Mouse (Mus musculus) c-Kit-positive CD71-negative TER-119-negative erythroid progenitor cells, embryonic 14.5 days (primary cell): Measurements from ENCODE around the gene Tmem150a.
A peak's percentile ranks its signal among the peaks of the same experiment; 100 is the strongest.

Experiments used
- DNase-seq: peaks from one replicate; pipeline ENCODE4 v3.0.0-alpha.2; 2013; ENCODE audit warnings: low read depth

Gene Tmem150a

DNA sequence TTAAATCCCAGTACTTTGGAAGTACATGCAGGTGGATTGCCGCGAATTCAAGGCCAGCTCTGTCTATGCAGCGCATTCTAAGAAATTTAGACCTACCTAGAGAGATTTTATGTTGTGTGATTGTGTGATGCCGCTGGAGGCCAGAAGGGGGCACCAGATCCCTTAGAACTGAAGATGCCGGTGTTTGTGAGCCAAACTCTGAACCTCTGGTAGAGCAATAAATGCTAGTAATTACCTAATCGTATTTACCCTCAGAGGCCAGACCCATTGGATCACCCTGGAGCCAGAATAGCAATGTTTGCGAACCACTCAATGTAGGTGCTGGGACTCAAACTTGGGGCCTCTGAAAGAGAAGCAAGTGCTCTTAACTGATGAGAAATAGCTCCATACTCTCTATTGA is 46.6 kb downstream of the Tmem150a start:
- DNase-seq, result peak; percentile 78

DNA sequence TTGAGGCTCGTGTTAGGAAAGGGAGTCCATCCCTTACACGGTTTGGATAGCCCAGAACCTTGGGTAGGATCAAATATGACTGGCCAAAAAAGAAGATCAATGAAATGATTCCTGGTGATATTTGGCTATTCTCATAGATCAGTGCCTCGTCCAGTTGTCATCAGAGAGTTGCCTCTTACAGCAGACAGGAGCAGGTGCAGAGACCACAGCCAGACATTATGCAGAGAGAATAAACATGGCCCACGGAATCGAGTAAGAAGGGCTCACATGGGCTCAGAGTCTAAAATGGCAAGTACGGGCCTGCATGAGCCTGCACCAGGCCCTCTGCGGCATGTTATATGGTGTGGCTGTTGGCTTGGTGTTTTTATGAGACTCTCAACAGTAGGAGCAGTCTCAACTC is 50.1 kb downstream of the Tmem150a start:
- no peak for DNase-seq

DNA sequence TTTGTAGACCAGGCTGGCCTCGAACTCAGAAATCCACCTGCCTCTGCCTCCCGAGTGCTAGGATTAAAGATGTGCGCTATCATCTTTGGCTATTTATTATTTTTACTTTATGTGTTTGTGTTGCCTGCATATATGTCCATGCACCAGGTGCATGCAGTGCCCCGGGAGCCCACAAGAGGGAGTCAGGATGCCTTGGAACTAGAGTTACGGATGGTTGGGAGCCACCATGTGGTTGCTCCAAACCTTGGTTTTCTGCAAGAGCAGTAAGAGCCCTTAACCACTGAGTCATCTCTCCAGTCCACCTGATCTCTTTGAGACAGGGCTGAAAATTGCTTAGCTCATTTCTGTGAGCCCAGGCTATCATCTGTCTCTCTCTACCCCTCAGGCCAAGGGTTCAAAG is 51.9 kb downstream of the Tmem150a start:
- DNase-seq, result peak; percentile 94
